In the genomic region with DNA sequence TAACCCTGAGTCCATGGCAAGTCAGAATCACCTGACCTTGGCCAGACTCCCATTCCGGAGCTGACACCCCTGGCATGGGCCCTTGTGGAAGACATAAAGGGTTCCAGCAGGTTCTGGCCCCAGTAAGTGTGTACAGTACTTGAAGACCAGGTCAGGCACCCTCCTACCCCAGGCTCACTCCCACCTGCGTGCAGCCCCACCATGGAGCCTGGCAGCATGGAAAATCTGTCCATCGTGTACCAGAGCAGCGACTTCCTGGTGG, we compare ENCODE assay signal across 8 mouse cellular contexts. TPM values are rescaled to one million over a fixed set of nuclear protein-coding genes. Genes with fewer than 3 reads are reported as not detected.
DNase-seq lines count a peak whose midpoint lies in the region; ATAC-seq and TF ChIP-seq lines count a peak whose summit lies in the region.

No protein-coding gene starts in this region.

- no peak for DNase-seq in kidney, adult 2 months
- no peak for DNase-seq in kidney, postnatal 36 days
- no peak for DNase-seq in heart, postnatal 0 days (ENCODE audit: low spot score)
- DNase-seq in midbrain, embryonic 10.5 days (ENCODE audit: low spot score): no peak
- no peak for DNase-seq in layer of hippocampus, adult 18-20 months (ENCODE audit: low spot score in 2 of 2)

- H3K4me2 ChIP-seq in heart, postnatal 0 days (ENCODE audit: low read depth, low read length): peak overlapping the region; percentile 90

- no peaks in the 10 kb centered on the region for H3K27me3 ChIP-seq in kidney, adult 2 months (replicated peaks; ENCODE audit: control insufficient read depth, insufficient read depth, low read length)
- no peaks in the 10 kb centered on the region for H3K27me3 ChIP-seq in heart, postnatal 0 days (ENCODE audit: control insufficient read depth, insufficient read depth, low read length)
- no peaks in the 10 kb centered on the region for H3K27me3 ChIP-seq in midbrain, embryonic 10.5 days (ENCODE audit: low read depth, poor library complexity, severe bottlenecking)

- TF ChIP-seq EP300 in heart, postnatal 0 days (IDR thresholded peaks at IDR 0.05; ENCODE audit: low read depth): no peak

- no peak for TF ChIP-seq CTCF in kidney, adult 2 months (conservative IDR thresholded peaks at IDR 0.05; ENCODE audit: insufficient read depth, insufficient read length, low read depth, low read length)
- TF ChIP-seq CTCF in bone marrow macrophage, adult 2 months (IDR thresholded peaks at IDR 0.05; ENCODE audit: low read depth, low read length): no peak
- no peak for TF ChIP-seq CTCF in heart, postnatal 0 days (IDR thresholded peaks at IDR 0.05; ENCODE audit: low read depth)

- H3K4me3 ChIP-seq in kidney, adult 2 months (ENCODE audit: insufficient read depth, low read depth, low read length): peak overlapping the region; percentile 48
- peak overlapping the region; percentile 76 for H3K4me3 ChIP-seq in bone marrow macrophage, adult 2 months (ENCODE audit: insufficient read depth, low read length)
- H3K4me3 ChIP-seq in heart, postnatal 0 days (ENCODE audit: low read depth, low read length): peak overlapping the region; percentile 61
- peak overlapping the region; percentile 74 for H3K4me3 ChIP-seq in midbrain, embryonic 10.5 days

- ATAC-seq in heart, postnatal 0 days (ENCODE audit: insufficient read depth, low read depth): no peak
- no peak for ATAC-seq in megakaryocyte-erythroid progenitor cell, adult 5-6 weeks (replicated peaks; ENCODE audit: low FRiP score, low TSS enrichment, poor library complexity, severe bottlenecking)
- no peak for ATAC-seq in inflammation-experienced regulatory T-cells, adult 6 months

- H3K4me1 ChIP-seq in kidney, adult 2 months (ENCODE audit: control insufficient read depth, insufficient read depth, low read length): peaks cover 4% of the 10 kb centered on the region; the same call in 1 of the 2 replicates
- peaks cover 4% of the 10 kb centered on the region; the same call in 1 of the 2 replicates for H3K4me1 ChIP-seq in bone marrow macrophage, adult 2 months (ENCODE audit: control insufficient read depth, insufficient read depth, low read length)
- peaks cover 16% of the 10 kb centered on the region for H3K4me1 ChIP-seq in heart, postnatal 0 days (ENCODE audit: control insufficient read depth, insufficient read depth)
- H3K4me1 ChIP-seq in midbrain, embryonic 10.5 days: peaks cover 53% of the 10 kb centered on the region

- no peaks in the 10 kb centered on the region for H3K36me3 ChIP-seq in kidney, adult 2 months (ENCODE audit: control insufficient read depth, insufficient read depth, low read length)
- no peaks in the 10 kb centered on the region; the same call in 1 of the 2 replicates for H3K36me3 ChIP-seq in heart, postnatal 0 days (replicated peaks; ENCODE audit: control insufficient read depth, insufficient read depth, low read length)
- H3K36me3 ChIP-seq in midbrain, embryonic 10.5 days: peaks cover 54% of the 10 kb centered on the region

- 21% methylated on average over 4 of the region's 4 CpGs for WGBS in kidney, adult 2 months
- 8% methylated on average over 4 of the region's 4 CpGs for WGBS in heart, postnatal 0 days
- 36% methylated on average over 4 of the region's 4 CpGs for WGBS in midbrain, embryonic 10.5 days

- no peak for TF ChIP-seq POLR2A in kidney, adult 2 months (IDR thresholded peaks at IDR 0.05; ENCODE audit: low read depth, low read length)
- TF ChIP-seq POLR2A in bone marrow macrophage, adult 2 months (IDR thresholded peaks at IDR 0.05; ENCODE audit: borderline replicate concordance, low read depth, low read length): no peak

- no peaks in the 10 kb centered on the region for H3K9me3 ChIP-seq in heart, postnatal 0 days (replicated peaks; ENCODE audit: control insufficient read depth, low read length)
- no peaks in the 10 kb centered on the region for H3K9me3 ChIP-seq in midbrain, embryonic 10.5 days (replicated peaks)

- peak overlapping the region; percentile 78 for H3K9ac ChIP-seq in heart, postnatal 0 days (replicated peaks; ENCODE audit: low read depth, low read length)

- H3K27ac ChIP-seq in kidney, adult 2 months (ENCODE audit: insufficient read depth, low read depth, low read length): no peak overlapping the region
- H3K27ac ChIP-seq in bone marrow macrophage, adult 2 months (ENCODE audit: insufficient read depth, low read depth, low read length): no peak overlapping the region
- peak overlapping the region; percentile 40; the same call in 1 of the 2 replicates for H3K27ac ChIP-seq in heart, postnatal 0 days (ENCODE audit: low read depth)
- H3K27ac ChIP-seq in midbrain, embryonic 10.5 days (replicated peaks): peak overlapping the region; percentile 88

RNA-seq across cellular contexts. Expression of gene Rpusd1, which starts 0.5 kb away (rescaled TPM):
- 20.7 and 26.4 TPM in 2 replicates for polyA plus RNA-seq in kidney, adult 2 months (2012; rRNA removed)
- polyA plus RNA-seq in bone marrow macrophage, adult 2 months (2012; ENCODE audit: insufficient read depth, insufficient read length, missing spikeins): 10.1 and 10.2 TPM in 2 replicates
- total RNA-seq in heart, postnatal 0 days (2014; rRNA removed; ENCODE audit: low replicate concordance): 3.2 and 4.9 TPM in 2 replicates
- 9.3 and 9.5 TPM in 2 replicates for polyA plus RNA-seq in heart, postnatal 0 days (2015; fragmentation: Nextera tagmentation; extraction: Ambion mirVana)
- polyA plus RNA-seq in midbrain, embryonic 10.5 days (2016; fragmentation: Nextera tagmentation; extraction: Ambion mirVana): 22.5 and 24.7 TPM in 2 replicates
- total RNA-seq in megakaryocyte-erythroid progenitor cell, adult 5-6 weeks (2014; fragmentation: Nextera tagmentation): 14.9 and 17.8 TPM in 2 replicates
- total RNA-seq in megakaryocyte-erythroid progenitor cell, adult 5-6 weeks (2017): 1.8 and 2.1 TPM in 2 replicates
- polyA plus RNA-seq in inflammation-experienced regulatory T-cells, adult 6 months (2017; shearing (Covaris generic)): 10 to 100 TPM in 2 of 3 experiments, 1 to 10 TPM in 1; 8.6 to 12.5 (median 11.2) TPM
- total RNA-seq in layer of hippocampus, adult 18-20 months (2021): 10 to 100 TPM; 63.5 to 64.1 TPM

RNA-seq across cellular contexts. Expression of gene Chtf18, which starts 0.7 kb away (rescaled TPM):
- polyA plus RNA-seq in kidney, adult 2 months (2012; rRNA removed): 0.75 and 1.5 TPM in 2 replicates
- 7.4 and 14.1 TPM in 2 replicates for polyA plus RNA-seq in bone marrow macrophage, adult 2 months (2012; ENCODE audit: insufficient read depth, insufficient read length, missing spikeins)
- 9.1 and 10.8 TPM in 2 replicates for total RNA-seq in heart, postnatal 0 days (2014; rRNA removed; ENCODE audit: low replicate concordance)
- polyA plus RNA-seq in heart, postnatal 0 days (2015; fragmentation: Nextera tagmentation; extraction: Ambion mirVana): 3.9 and 4.1 TPM in 2 replicates
- polyA plus RNA-seq in midbrain, embryonic 10.5 days (2016; fragmentation: Nextera tagmentation; extraction: Ambion mirVana): 55.9 and 58.9 TPM in 2 replicates
- 59.0 and 65.4 TPM in 2 replicates for total RNA-seq in megakaryocyte-erythroid progenitor cell, adult 5-6 weeks (2014; fragmentation: Nextera tagmentation)
- total RNA-seq in megakaryocyte-erythroid progenitor cell, adult 5-6 weeks (2017): 39.0 and 53.3 TPM in 2 replicates
- polyA plus RNA-seq in inflammation-experienced regulatory T-cells, adult 6 months (2017; shearing (Covaris generic)): 10 to 100 TPM in 1 of 3 experiments, 1 to 10 TPM in 2; 1.4 to 12.9 (median 3.9) TPM
- total RNA-seq in layer of hippocampus, adult 18-20 months (2021): 1 to 10 TPM; 1.5 to 1.8 TPM

RNA-seq across cellular contexts. Expression of gene Mslnl, which starts 7.9 kb away (rescaled TPM):
- 0.10 TPM in 1 of 2 replicates, not detected in the other for polyA plus RNA-seq in kidney, adult 2 months (2012; rRNA removed)
- not detected in 2 replicates for polyA plus RNA-seq in bone marrow macrophage, adult 2 months (2012; ENCODE audit: insufficient read depth, insufficient read length, missing spikeins)
- total RNA-seq in heart, postnatal 0 days (2014; rRNA removed; ENCODE audit: low replicate concordance): not detected in 2 replicates
- not detected in 2 replicates for polyA plus RNA-seq in heart, postnatal 0 days (2015; fragmentation: Nextera tagmentation; extraction: Ambion mirVana)
- polyA plus RNA-seq in midbrain, embryonic 10.5 days (2016; fragmentation: Nextera tagmentation; extraction: Ambion mirVana): not detected in 2 replicates
- not detected in 2 replicates for total RNA-seq in megakaryocyte-erythroid progenitor cell, adult 5-6 weeks (2014; fragmentation: Nextera tagmentation)
- total RNA-seq in megakaryocyte-erythroid progenitor cell, adult 5-6 weeks (2017): not detected in 2 replicates
- polyA plus RNA-seq in inflammation-experienced regulatory T-cells, adult 6 months (2017; shearing (Covaris generic)): not detected
- total RNA-seq in layer of hippocampus, adult 18-20 months (2021): under 1 TPM in 1 of 2 experiments, not detected in 1; 0.13 TPM

RNA-seq across cellular contexts. Expression of gene Gng13, which starts 11.0 kb away (rescaled TPM):
- polyA plus RNA-seq in kidney, adult 2 months (2012; rRNA removed): not detected in 2 replicates
- not detected in 2 replicates for polyA plus RNA-seq in bone marrow macrophage, adult 2 months (2012; ENCODE audit: insufficient read depth, insufficient read length, missing spikeins)
- not detected in 2 replicates for total RNA-seq in heart, postnatal 0 days (2014; rRNA removed; ENCODE audit: low replicate concordance)
- 3.2 and 6.6 TPM in 2 replicates for polyA plus RNA-seq in heart, postnatal 0 days (2015; fragmentation: Nextera tagmentation; extraction: Ambion mirVana)
- polyA plus RNA-seq in midbrain, embryonic 10.5 days (2016; fragmentation: Nextera tagmentation; extraction: Ambion mirVana): 0.51 and 0.77 TPM in 2 replicates
- not detected in 2 replicates for total RNA-seq in megakaryocyte-erythroid progenitor cell, adult 5-6 weeks (2014; fragmentation: Nextera tagmentation)
- total RNA-seq in megakaryocyte-erythroid progenitor cell, adult 5-6 weeks (2017): not detected in 2 replicates
- polyA plus RNA-seq in inflammation-experienced regulatory T-cells, adult 6 months (2017; shearing (Covaris generic)): not detected
- total RNA-seq in layer of hippocampus, adult 18-20 months (2021): 100 to 1,000 TPM; 130 to 131 TPM

RNA-seq across cellular contexts. Expression of gene Msln, which starts 26.2 kb away (rescaled TPM):
- 3.3 and 3.9 TPM in 2 replicates for polyA plus RNA-seq in kidney, adult 2 months (2012; rRNA removed)
- not detected in 2 replicates for polyA plus RNA-seq in bone marrow macrophage, adult 2 months (2012; ENCODE audit: insufficient read depth, insufficient read length, missing spikeins)
- 45.4 and 83.3 TPM in 2 replicates for total RNA-seq in heart, postnatal 0 days (2014; rRNA removed; ENCODE audit: low replicate concordance)
- 58.5 and 60.3 TPM in 2 replicates for polyA plus RNA-seq in heart, postnatal 0 days (2015; fragmentation: Nextera tagmentation; extraction: Ambion mirVana)
- polyA plus RNA-seq in midbrain, embryonic 10.5 days (2016; fragmentation: Nextera tagmentation; extraction: Ambion mirVana): 0.16 TPM in 1 of 2 replicates, not detected in the other
- not detected in 2 replicates for total RNA-seq in megakaryocyte-erythroid progenitor cell, adult 5-6 weeks (2014; fragmentation: Nextera tagmentation)
- total RNA-seq in megakaryocyte-erythroid progenitor cell, adult 5-6 weeks (2017): not detected in 2 replicates
- not detected for polyA plus RNA-seq in inflammation-experienced regulatory T-cells, adult 6 months (2017; shearing (Covaris generic))
- total RNA-seq in layer of hippocampus, adult 18-20 months (2021): 1 to 10 TPM in 1 of 2 experiments, under 1 TPM in 1; 0.46 to 1.2 TPM

Comparison
In these comparisons a context has a peak if more than half of its experiments do, and no peak if none do; other contexts are left out.
1. H3K27ac ChIP-seq: peak in heart, postnatal 0 days (single experiment) and midbrain, embryonic 10.5 days (single experiment); none in kidney, adult 2 months (single experiment) and bone marrow macrophage, adult 2 months (single experiment).
2. Peak in every context shown above with its lines, with median percentiles within 50 percentile points of each other: H3K4me3 ChIP-seq.